Mouse (Mus musculus) limb, embryonic 14.5 days (tissue): ENCODE measurements around the gene Sox5. TPM values are rescaled to one million over a fixed set of nuclear protein-coding genes. Genes with fewer than 3 reads are reported as not detected.

Source experiments
- ATAC-seq: fragments of 200-750 bp; cut with Nextera tagmentation; 2 replicates; pipeline ENCODE4 v1.8.0; 2017; ENCODE audit warnings: low read depth, moderate number of reproducible peaks, moderate TSS enrichment; ENCODE audit not compliant: low FRiP score
- DNase-seq: peaks from one replicate; pipeline ENCODE4 v3.0.0-alpha.2; 2015; ENCODE audit warnings: low spot score
- H3K27ac ChIP-seq: fragments of 300-500 bp; sonication (generic); replicated peaks from 2 replicates; pipeline ENCODE4 v1.5.1; 2014; ENCODE audit warnings: low read depth, mild to moderate bottlenecking, low read length, moderate library complexity, mixed read lengths
- H3K27me3 ChIP-seq: fragments of 300-500 bp; sonication (generic); 2 replicates; pipeline ENCODE4 v1.6.1; 2014; ENCODE audit warnings: low read length, mixed read lengths; ENCODE audit not compliant: control insufficient read depth, insufficient read depth
- H3K36me3 ChIP-seq: fragments of 300-500 bp; sonication (generic); 2 replicates; pipeline ENCODE4 v1.6.1; 2014; ENCODE audit warnings: mild to moderate bottlenecking, low read length, moderate library complexity, mixed read lengths; ENCODE audit not compliant: control insufficient read depth, insufficient read depth
- H3K4me1 ChIP-seq: fragments of 300-500 bp; sonication (generic); 2 replicates; pipeline ENCODE4 v1.6.1; 2014; ENCODE audit warnings: antibody characterized with exemption, low read length, mixed read lengths; ENCODE audit not compliant: control insufficient read depth, insufficient read depth
- H3K4me2 ChIP-seq: fragments of 300-500 bp; sonication (generic); replicated peaks from 2 replicates; pipeline ENCODE4 v1.6.1; 2014; ENCODE audit warnings: low read depth, mild to moderate bottlenecking, low read length, moderate library complexity; ENCODE audit not compliant: severe bottlenecking
- H3K4me3 ChIP-seq: fragments of 300-500 bp; sonication (generic); replicated peaks from 2 replicates; pipeline ENCODE4 v1.5.1; 2014; ENCODE audit warnings: low read length
- H3K9ac ChIP-seq: fragments of 300-500 bp; sonication (generic); 2 replicates; pipeline ENCODE4 v1.6.1; 2014; ENCODE audit warnings: mild to moderate bottlenecking, low read depth, low read length, moderate library complexity; ENCODE audit not compliant: severe bottlenecking
- H3K9me3 ChIP-seq: fragments of 300-500 bp; sonication (generic); 2 replicates; pipeline ENCODE4 v1.6.1; 2016; ENCODE audit warnings: low read length; ENCODE audit not compliant: control insufficient read depth
- POLR2A ChIP-seq: fragments of 200-500 bp; IDR thresholded peaks from 2 replicates; pipeline ENCODE4 v1.8.0; 2012; ENCODE audit warnings: inconsistent platforms, mild to moderate bottlenecking, moderate library complexity, borderline replicate concordance; ENCODE audit not compliant: insufficient read depth, insufficient read length; ENCODE audit errors: extremely low read depth
- WGBS: fragments of 180-500 bp; shearing (Covaris S2); extraction: QIAGEN DNeasy Blood & Tissue Kit; methylation state at CpG from one replicate; pipeline ENCODE4 v1.1.7; 2014; 5-methylcytosine and 5-hydroxymethylcytosine counted together
- polyA plus RNA-seq, 2 experiments: library from polyadenylated mRNA; depleted of rRNA in 1 of 2; stranded (reverse) in 1 of 2; unstranded in 1 of 2; fragments of >200 nt; fragmentation: Nextera tagmentation in 1 of 2; extraction: Ambion mirVana in 1 of 2; gene quantifications; 2 replicates each; pipeline versions ENCODE4 v1.2.1 to v1.2.3; 2012 to 2014

Sox5 gene
- polyA plus RNA-seq, 2 experiments, result 20.6 to 32.8 TPM

- no peak overlapping the region for H3K4me3 ChIP-seq
- no peak overlapping the region for H3K27ac ChIP-seq
These were observed 517.4 kb downstream of the Sox5 start for GRCm38 (mm10) chr6:144264320-144264915.

DNA sequence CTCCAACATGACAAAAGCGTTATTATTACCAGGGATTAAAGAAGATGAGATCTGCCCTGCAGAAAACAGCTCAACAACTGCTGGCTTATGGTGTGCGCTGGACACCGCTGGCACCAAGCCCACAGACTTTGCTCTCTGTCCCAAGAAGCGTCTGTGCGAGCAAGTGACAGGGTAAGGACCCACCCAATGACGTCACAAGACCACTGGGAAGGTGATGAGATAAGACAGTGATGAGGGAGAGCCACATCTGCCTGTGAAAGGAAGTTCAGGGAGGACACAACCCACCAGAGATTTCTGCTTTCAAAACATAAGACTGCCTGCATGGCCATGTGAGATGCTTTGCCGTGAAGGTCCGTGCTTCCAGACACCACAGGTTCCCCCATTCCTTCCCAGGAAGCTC lies 525.3 kb downstream of the Sox5 start:
- ATAC-seq, result no peak
- no peaks in the 10 kb centered on the region for H3K36me3 ChIP-seq
- no peak overlapping the region for H3K9ac ChIP-seq
- H3K4me3 ChIP-seq, result no peak overlapping the region
- 81% methylated on average over 8 of the region's 8 CpGs for WGBS
- H3K27ac ChIP-seq, result no peak overlapping the region
- no peaks in the 10 kb centered on the region for H3K9me3 ChIP-seq
- no peak for DNase-seq
- no peak overlapping the region for H3K4me2 ChIP-seq
- no peaks in the 10 kb centered on the region for H3K27me3 ChIP-seq
- no peaks in the 10 kb centered on the region for H3K4me1 ChIP-seq
- no peak for TF ChIP-seq POLR2A

More at GRCm38 (mm10) chr6:144264320-144264915, 517.4 kb downstream of the Sox5 start:
- H3K9ac ChIP-seq, result peak overlapping the region; percentile 32; the same call in 1 of the 2 replicates
- H3K9me3 ChIP-seq, result no peaks in the 10 kb centered on the region
- peak; percentile 35 for DNase-seq
- H3K36me3 ChIP-seq, result no peaks in the 10 kb centered on the region
- H3K4me2 ChIP-seq, result peak overlapping the region; percentile 28; the same call in 1 of the 2 replicates
- no peaks in the 10 kb centered on the region for H3K27me3 ChIP-seq
- 10% methylated on average over 16 of the region's 16 CpGs for WGBS
- no peak for TF ChIP-seq POLR2A
- peak; percentile 79; the same call in 1 of the 2 replicates for ATAC-seq
- peaks cover 10% of the 10 kb centered on the region for H3K4me1 ChIP-seq

- Histone ChIP-seq H3K9me3 (no peaks in the 10 kb centered on the region), H3K4me1 (no peaks in the 10 kb centered on the region), H3K4me2 (no peak overlapping the region), H3K4me3 (no peak overlapping the region), H3K9ac (no peak overlapping the region), H3K27me3 (no peaks in the 10 kb centered on the region), H3K36me3 (no peaks in the 10 kb centered on the region), H3K27ac (no peak overlapping the region)
- TF ChIP-seq POLR2A, result no peak
- 65% methylated on average over 7 of the region's 7 CpGs for WGBS
- DNase-seq (no peak), ATAC-seq (no peak)
These were observed 529.5 kb downstream of the Sox5 start for GRCm38 (mm10) chr6:144252191-144252718.

DNA sequence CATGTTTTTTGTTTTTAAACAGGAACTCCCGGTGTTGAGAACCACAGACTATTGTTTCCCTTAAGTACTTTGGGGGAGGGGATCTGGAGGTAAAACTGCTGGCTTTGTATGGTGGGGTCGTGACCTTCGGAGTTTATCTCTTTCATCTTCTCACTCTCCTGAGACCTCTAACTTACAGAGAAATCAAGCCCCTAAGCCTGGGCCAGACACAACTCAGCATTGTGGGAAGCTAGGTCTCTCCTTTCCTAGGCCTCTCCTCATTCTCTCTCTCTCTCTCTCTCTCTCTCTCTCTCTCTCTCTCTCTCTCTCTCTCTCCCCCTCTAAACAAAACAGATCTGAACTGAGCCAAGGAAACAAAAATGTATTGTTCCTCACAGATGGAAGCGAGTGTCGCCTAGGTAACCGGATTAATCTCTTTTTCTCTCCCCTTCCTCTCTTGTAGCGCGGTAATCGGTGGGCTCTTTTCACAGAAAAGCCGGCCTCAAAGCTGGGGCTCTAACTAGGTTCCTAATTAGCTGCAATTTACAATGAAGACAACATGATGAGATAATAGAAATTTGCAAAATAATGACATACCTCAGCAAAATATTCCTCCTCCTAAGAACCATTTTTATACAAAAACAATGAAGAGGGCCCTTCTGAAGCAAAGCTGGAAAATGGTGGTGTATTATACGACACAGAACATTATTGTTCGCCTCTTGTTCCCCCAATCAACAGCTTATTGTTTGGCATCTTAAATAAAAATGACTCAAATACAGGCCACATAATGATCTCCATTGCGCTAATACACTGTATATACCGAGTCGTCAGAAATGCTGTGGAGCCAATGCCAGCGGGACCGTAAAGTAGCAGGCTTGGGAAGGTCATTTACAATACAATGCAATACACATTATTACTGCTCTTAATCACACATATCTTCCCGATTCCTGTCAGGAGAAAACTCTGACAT lies 530.3 kb downstream of the Sox5 start:
- no peak overlapping the region for H3K4me3 ChIP-seq
- H3K36me3 ChIP-seq, result no peaks in the 10 kb centered on the region
- no peak for TF ChIP-seq POLR2A
- no peak overlapping the region for H3K27ac ChIP-seq
- H3K4me2 ChIP-seq, result no peak overlapping the region
- no peaks in the 10 kb centered on the region for H3K9me3 ChIP-seq
- no peaks in the 10 kb centered on the region for H3K4me1 ChIP-seq
- ATAC-seq (peak; percentile 19; the same call in 1 of the 2 replicates), DNase-seq (no peak)
- WGBS, result 52% methylated on average over 18 of the region's 18 CpGs
- H3K9ac ChIP-seq, result no peak overlapping the region
- no peaks in the 10 kb centered on the region for H3K27me3 ChIP-seq

DNA sequence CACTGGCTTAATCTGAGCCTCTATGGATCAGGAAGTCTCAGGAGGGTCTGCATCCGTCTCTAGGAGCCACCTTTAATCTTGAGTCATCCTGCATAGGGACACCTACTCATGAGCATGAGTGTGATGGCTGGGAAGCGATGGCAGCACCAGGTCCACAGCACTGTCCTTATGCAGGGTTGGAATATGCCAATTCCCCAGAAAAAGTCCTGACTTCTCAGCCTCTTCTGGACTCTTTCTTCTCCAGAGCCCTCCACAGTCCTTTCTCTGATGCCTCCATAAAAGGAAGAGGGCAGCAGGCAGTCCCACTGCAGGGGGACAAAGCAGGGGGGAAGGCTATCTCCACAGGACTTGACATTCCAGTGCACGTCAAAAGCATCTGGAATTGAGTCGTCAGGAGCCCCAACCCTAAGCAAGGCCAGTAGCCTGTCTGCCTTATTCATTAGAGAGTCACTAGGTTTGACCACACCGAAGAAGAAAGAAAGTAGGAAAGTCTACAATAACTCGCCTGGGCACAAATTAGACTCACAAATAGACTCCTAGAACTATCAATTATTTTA lies 531.1 kb downstream of the Sox5 start:
- H3K9ac ChIP-seq, result no peak overlapping the region
- no peak overlapping the region for H3K4me2 ChIP-seq
- no peaks in the 10 kb centered on the region for H3K36me3 ChIP-seq
- no peak overlapping the region for H3K4me3 ChIP-seq
- no peaks in the 10 kb centered on the region for H3K4me1 ChIP-seq
- H3K27me3 ChIP-seq, result no peaks in the 10 kb centered on the region
- H3K27ac ChIP-seq, result no peak overlapping the region
- WGBS, result 46% methylated on average over 6 of the region's 6 CpGs
- DNase-seq (no peak), ATAC-seq (no peak)
- H3K9me3 ChIP-seq, result no peaks in the 10 kb centered on the region
- no peak for TF ChIP-seq POLR2A
